Mouse (Mus musculus) ES-Bruce4 (cell line): ENCODE measurements around the gene Cep290. TPM values are rescaled to one million over a fixed set of nuclear protein-coding genes. Genes with fewer than 3 reads are reported as not detected.
"Not testable (repeated sequence)": the region's sequence is repeated elsewhere in the genome, so short reads cannot be mapped to it uniquely, and the experiment has no call there.

ENCODE experiments used
- H3K27ac ChIP-seq: 2 replicates; pipeline ENCODE4 v1.5.1; 2012; ENCODE audit warnings: low read length, inconsistent platforms; ENCODE audit not compliant: insufficient read depth
- H3K27me3 ChIP-seq: 2 replicates; pipeline ENCODE4 v1.6.1; 2012; ENCODE audit warnings: mild to moderate bottlenecking, low read length, inconsistent platforms; ENCODE audit not compliant: control insufficient read depth, poor library complexity, insufficient read depth, severe bottlenecking
- H3K36me3 ChIP-seq: 2 replicates; pipeline ENCODE4 v1.6.1; 2012; ENCODE audit warnings: inconsistent platforms, mild to moderate bottlenecking, low read length, moderate library complexity; ENCODE audit not compliant: control insufficient read depth, poor library complexity, insufficient read depth, severe bottlenecking
- H3K4me1 ChIP-seq: one replicate; pipeline ENCODE4 v1.8.1; 2011; ENCODE audit warnings: low read length; ENCODE audit not compliant: control insufficient read depth, insufficient read depth
- H3K4me3 ChIP-seq: 2 replicates; pipeline ENCODE4 v1.5.1; 2011; ENCODE audit warnings: low read depth, mild to moderate bottlenecking, low read length
- H3K9ac ChIP-seq: 2 replicates; pipeline ENCODE4 v1.6.1; 2012; ENCODE audit warnings: low read depth, mild to moderate bottlenecking, inconsistent platforms; ENCODE audit not compliant: poor library complexity, severe bottlenecking
- H3K9me3 ChIP-seq: replicated peaks from 2 replicates; pipeline ENCODE4 v1.6.1; 2012; ENCODE audit warnings: mild to moderate bottlenecking, low read length, inconsistent platforms; ENCODE audit not compliant: control insufficient read depth, poor library complexity, insufficient read depth, severe bottlenecking
- CTCF ChIP-seq: IDR thresholded peaks from one replicate; pipeline ENCODE4 v1.8.1; 2011; ENCODE audit warnings: low read depth, low read length
- EP300 ChIP-seq: IDR thresholded peaks from 2 replicates; pipeline ENCODE4 v1.6.1; 2011; ENCODE audit warnings: low read depth, low read length; ENCODE audit not compliant: insufficient read depth
- POLR2A ChIP-seq: IDR thresholded peaks from one replicate; pipeline ENCODE4 v1.8.1; 2011; ENCODE audit warnings: low read length; ENCODE audit not compliant: insufficient read depth
- polyA plus RNA-seq: library from polyadenylated mRNA; stranded (reverse); fragments of >200 nt; gene quantifications from 2 replicates; pipeline ENCODE4 v1.2.4, GENCODE M21; 2011; ENCODE audit warnings: low read depth; ENCODE audit not compliant: missing spikeins, insufficient read depth, insufficient read length

The Cep290 gene
- polyA plus RNA-seq, 1 experiment = 28.7 TPM

DNA sequence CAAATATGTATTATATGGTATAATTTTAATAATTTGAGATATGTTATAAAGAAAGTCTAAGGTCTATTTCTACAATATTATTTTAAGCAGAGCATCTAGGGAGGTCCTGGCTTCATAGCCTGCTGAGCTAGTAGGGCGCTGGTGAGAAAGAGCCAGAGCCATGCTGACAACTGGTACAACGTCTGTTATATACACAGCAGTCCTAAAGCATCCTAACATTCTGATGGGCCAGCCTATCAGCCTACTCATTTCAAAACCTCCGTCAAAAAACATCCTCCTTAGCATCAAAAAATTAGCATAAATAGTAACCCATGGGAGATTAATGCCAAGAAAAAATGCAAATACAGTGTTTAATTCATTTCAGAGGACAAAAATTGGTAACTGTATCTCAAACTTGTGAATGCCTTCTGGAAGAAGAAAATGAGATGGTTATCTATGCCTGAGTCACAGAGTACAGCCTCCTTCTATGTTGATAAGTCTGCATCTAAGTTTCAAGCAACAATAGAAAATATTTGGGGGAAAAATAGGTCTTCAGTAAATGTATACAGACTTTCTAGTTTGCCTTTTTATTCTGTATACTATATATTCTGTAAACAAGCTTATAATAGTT, 69.3 kb downstream of the Cep290 start:
- H3K4me3 ChIP-seq = no peak overlapping the region
- no peak overlapping the region for H3K27ac ChIP-seq
- no peaks in the 10 kb centered on the region; the same call in 1 of the 2 replicates for H3K36me3 ChIP-seq
- no peaks in the 10 kb centered on the region for H3K9me3 ChIP-seq
- no peak for TF ChIP-seq EP300
- no peak for TF ChIP-seq POLR2A
- TF ChIP-seq CTCF = no peak
- H3K27me3 ChIP-seq = no peaks in the 10 kb centered on the region
- no peak overlapping the region for H3K9ac ChIP-seq
- H3K4me1 ChIP-seq = no peaks in the 10 kb centered on the region

DNA sequence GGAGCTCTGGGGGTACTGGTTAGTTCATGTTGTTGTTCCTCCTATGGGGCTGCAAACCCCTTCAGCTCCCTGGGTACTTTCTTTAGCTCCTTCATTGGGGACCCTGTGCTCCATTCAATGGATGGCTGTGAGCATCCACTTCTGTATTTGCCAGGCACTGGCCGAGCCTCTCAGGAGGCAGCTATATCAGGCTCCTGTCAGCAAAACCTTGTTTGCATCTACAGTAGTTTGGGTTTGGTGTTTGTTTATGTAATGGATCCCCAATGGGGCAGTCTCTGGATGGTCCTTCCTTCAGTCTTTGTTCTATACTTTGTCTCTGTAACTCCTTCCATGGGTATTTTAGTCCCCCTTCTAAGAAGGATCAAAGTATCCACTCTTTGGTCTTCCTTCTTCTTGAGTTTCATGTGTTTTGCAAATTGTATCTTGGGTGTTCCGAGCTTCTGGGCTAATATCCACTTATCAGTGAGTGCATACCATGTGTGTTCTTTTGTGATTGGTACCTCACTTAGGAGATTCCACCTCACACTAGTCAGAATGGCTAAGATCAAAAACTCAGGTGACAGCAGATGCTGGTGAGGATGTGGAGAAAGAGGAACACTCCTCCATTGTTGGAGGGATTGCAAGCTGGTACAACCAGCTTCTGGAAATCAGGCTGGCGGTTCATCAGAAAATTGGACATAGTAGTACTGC, 73.0 kb downstream of the Cep290 start:
- not testable (repeated sequence) for H3K36me3 ChIP-seq

DNA sequence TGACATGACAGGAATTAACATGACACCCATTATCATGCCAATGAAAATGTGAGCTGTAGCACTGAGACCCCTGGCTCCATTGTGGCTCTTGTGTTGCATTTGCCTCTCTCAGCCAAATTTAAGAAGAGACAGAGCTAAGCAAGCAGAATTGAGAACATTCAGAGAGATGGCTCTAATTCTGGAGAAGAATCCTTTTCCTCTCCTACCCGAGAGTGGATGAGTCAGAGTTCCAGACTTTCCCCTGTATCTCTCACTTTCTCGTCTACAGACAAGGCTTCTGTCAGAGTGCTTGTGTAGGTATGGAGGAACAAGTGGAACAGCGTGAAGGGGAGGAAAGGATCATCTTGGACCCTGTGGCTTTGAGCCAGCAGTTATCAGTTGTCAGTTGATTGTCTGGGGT, 76.8 kb downstream of the Cep290 start:
- Histone ChIP-seq H3K4me3 (no peak overlapping the region), H3K4me1 (no peaks in the 10 kb centered on the region), H3K9ac (no peak overlapping the region), H3K27ac (no peak overlapping the region), H3K27me3 (no peaks in the 10 kb centered on the region), H3K36me3 (no peaks in the 10 kb centered on the region; the same call in 1 of the 2 replicates), H3K9me3 (no peaks in the 10 kb centered on the region)
- no peak for TF ChIP-seq CTCF
- TF ChIP-seq EP300 = no peak
- no peak for TF ChIP-seq POLR2A

More for the DNA sequence above, 73.0 kb downstream of the Cep290 start:
- not testable (repeated sequence) for H3K4me3 ChIP-seq, H3K9me3 ChIP-seq, H3K27me3 ChIP-seq, H3K9ac ChIP-seq, H3K27ac ChIP-seq, H3K4me1 ChIP-seq

DNA sequence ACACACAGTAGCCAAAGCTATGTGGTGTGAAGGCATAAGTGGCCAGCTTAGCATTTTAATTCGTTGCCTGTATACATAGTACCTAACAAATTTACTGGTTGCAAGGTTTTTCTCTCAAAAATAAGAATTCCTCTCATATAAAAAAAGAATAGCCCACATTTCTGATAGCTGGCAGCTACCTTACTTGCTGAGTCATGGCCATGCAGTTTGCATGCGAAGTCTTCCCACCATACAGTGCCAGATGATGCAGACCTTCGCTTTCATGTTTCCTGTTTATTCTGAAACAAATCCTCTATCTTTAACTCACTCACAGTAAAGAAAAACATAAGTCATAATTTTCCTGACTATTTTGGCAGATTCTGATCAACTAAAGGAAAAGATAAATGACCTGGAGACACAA, 84.3 kb downstream of the Cep290 start:
- Histone ChIP-seq H3K4me1 (no peaks in the 10 kb centered on the region), H3K27ac (no peak overlapping the region), H3K36me3 (peaks cover 13% of the 10 kb centered on the region), H3K9ac (no peak overlapping the region), H3K27me3 (no peaks in the 10 kb centered on the region), H3K4me3 (no peak overlapping the region), H3K9me3 (peaks cover 5% of the 10 kb centered on the region)
- TF ChIP-seq POLR2A = no peak
- no peak for TF ChIP-seq EP300

DNA sequence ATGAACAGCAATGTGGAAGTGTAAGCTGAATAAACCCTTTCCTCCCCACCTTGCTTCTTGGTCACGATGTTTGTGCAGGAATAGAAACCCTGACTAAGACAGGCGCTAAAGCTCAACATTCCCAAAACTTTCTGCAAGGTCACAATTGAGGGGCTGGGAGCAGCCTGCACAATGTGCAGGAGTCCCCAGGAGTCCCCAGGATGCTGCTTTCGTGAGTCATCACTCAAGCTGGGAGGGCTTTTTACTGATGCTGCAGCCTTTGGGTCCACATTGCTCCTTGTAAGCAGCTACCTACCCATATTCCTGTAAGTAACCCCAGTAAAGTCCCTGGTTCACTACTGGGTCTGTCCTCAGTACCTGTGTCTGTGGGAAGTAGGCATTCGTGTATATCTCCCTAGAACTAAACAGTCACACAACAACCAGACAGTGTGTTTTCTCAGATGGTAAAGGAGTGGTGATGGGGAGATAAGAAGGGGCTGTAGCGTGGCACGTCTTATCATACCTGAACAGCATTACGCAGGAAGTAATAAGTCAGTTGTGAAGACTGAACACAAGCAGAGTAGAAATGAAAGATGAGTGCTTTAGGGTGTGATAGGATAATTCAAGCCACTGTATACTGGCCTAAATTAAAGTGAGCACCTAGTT, 87.3 kb downstream of the Cep290 start:
- no peak for TF ChIP-seq CTCF
- no peak for TF ChIP-seq POLR2A
- Histone ChIP-seq H3K9ac (no peak overlapping the region), H3K4me1 (no peaks in the 10 kb centered on the region), H3K27me3 (no peaks in the 10 kb centered on the region), H3K27ac (no peak overlapping the region), H3K4me3 (no peak overlapping the region), H3K36me3 (peaks cover 21% of the 10 kb centered on the region), H3K9me3 (peaks cover 24% of the 10 kb centered on the region)

DNA sequence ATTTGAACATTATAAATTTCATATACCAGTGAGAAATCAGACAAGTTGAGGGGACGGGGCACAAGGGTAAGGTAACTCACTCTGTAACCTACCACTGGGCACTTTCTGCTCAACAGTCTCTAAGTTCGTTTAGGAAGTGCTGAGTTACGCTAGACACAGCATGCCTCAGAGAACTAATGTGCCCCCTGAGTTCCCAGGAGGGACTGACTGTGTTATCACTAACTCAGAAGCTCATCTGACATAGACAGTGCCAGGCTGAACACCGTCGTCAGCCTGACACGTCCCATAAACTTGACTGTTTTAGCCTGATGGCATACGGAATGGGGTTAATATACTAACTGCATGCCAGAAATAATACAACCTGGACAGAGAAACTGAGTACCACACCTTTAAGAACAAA, 87.9 kb downstream of the Cep290 start:
- peaks cover 21% of the 10 kb centered on the region for H3K36me3 ChIP-seq

More for the DNA sequence above, 87.9 kb downstream of the Cep290 start:
- Histone ChIP-seq H3K4me3 (no peak overlapping the region), H3K9ac (no peak overlapping the region), H3K9me3 (peaks cover 24% of the 10 kb centered on the region), H3K4me1 (no peaks in the 10 kb centered on the region), H3K27me3 (no peaks in the 10 kb centered on the region), H3K27ac (no peak overlapping the region)
- TF ChIP-seq POLR2A (no peak), CTCF (no peak), EP300 (no peak)
